Mouse (Mus musculus) Patski (cell line): Measurements from ENCODE around the gene Ttc25. TPM values are rescaled to one million over a fixed set of nuclear protein-coding genes. Genes with fewer than 3 reads are reported as not detected.

Experiments
- ATAC-seq: fragments of 100-300 bp; one replicate; pipeline ENCODE4 v1.8.0; 2021
- CTCF ChIA-PET: fragments of 350-600 bp; sonication (Branson Sonifier 250); formaldehyde crosslinking; loops from one replicate; lab custom pipeline; 2022; ENCODE audit warnings: inconsistent platforms; lab: Charles Lee
- POLR2A ChIA-PET: fragments of 350-600 bp; sonication (Branson Sonifier 250); formaldehyde crosslinking; loops from one replicate; lab custom pipeline; 2022; ENCODE audit warnings: antibody characterized with exemption, inconsistent platforms; lab: Charles Lee
- DNase-seq: peaks from one replicate; pipeline ENCODE4 v3.0.0-alpha.2; 2011; ENCODE audit warnings: low read depth, low spot score
- H3K27me3 ChIP-seq: fragments of 371-371 bp; one replicate; pipeline ENCODE4 v1.5.1; 2021
- CTCF ChIP-seq: fragments of 100-300 bp; IDR thresholded peaks from one replicate; pipeline ENCODE4 v1.5.1; 2021
- in situ Hi-C: fragments of 300-500 bp; cut with MboI; formaldehyde crosslinking; loops from 3 replicates; pipeline ENCODE4 v1.11.1; 2018; ENCODE audit warnings: low pct_unique_long_range_greater_than_20kb, mixed read lengths
- polyA plus RNA-seq: library from polyadenylated mRNA; unstranded; gene quantifications from one replicate; pipeline ENCODE4 v1.2.3, GENCODE M21; 2021

Gene Ttc25
- polyA plus RNA-seq, 1 experiment from 2014 or later, result 2.2 TPM

- CTCF ChIA-PET, result no interaction called here
- DNase-seq, result no peak
- in situ Hi-C loops, result no loop called here
- TF ChIP-seq CTCF, result no peak
- no peaks in the 10 kb centered on the region for H3K27me3 ChIP-seq
- no peak for ATAC-seq
- POLR2A ChIA-PET, result interaction anchor here (1.2 kb wide), 1 partner anchor 19 kb away, joined by 4 read pairs; the partner anchor contains the start of gene Acly
Measured at GRCm38 (mm10) chr11:100546955-100547354, 1.5 kb downstream of the Ttc25 start.

- DNase-seq, result no peak
- H3K27me3 ChIP-seq, result no peaks in the 10 kb centered on the region
- in situ Hi-C loops, result no loop called here
- no peak for ATAC-seq
- CTCF ChIA-PET, result interaction anchor here (1.2 kb wide), 1 partner anchor 20 kb away, joined by 3 read pairs; no protein-coding TSS in a partner anchor
- POLR2A ChIA-PET, result no interaction called here
- TF ChIP-seq CTCF, result no peak
Measured at GRCm38 (mm10) chr11:100548141-100548540, 2.7 kb downstream of the Ttc25 start.

- CTCF ChIA-PET, result no interaction called here
- H3K27me3 ChIP-seq, result no peaks in the 10 kb centered on the region
- no peak for DNase-seq
- in situ Hi-C loops, result no loop called here
- TF ChIP-seq CTCF, result no peak
- POLR2A ChIA-PET, result interaction anchor here (1.1 kb wide), 1 partner anchor 8 kb away, joined by 4 read pairs; no protein-coding TSS in a partner anchor
- no peak for ATAC-seq
Measured at GRCm38 (mm10) chr11:100549466-100549865, 4.1 kb downstream of the Ttc25 start.

GRCm38 (mm10) chr11:100550101-100550500 is 4.7 kb downstream of the Ttc25 start:
- no peak for DNase-seq
- no peak for TF ChIP-seq CTCF
- POLR2A ChIA-PET, result interaction anchor here (1.1 kb wide), 1 partner anchor 9 kb away, joined by 4 read pairs; no protein-coding TSS in a partner anchor

GRCm38 (mm10) chr11:100552842-100553241 is 7.4 kb downstream of the Ttc25 start:
- TF ChIP-seq CTCF, result no peak
- ATAC-seq, result no peak
- no peak for DNase-seq
- H3K27me3 ChIP-seq, result no peaks in the 10 kb centered on the region
- in situ Hi-C loops, result loop anchor here (10.0 kb wide), 1 partner anchor 188 kb away; no protein-coding TSS in a partner anchor
- CTCF ChIA-PET, result no interaction called here
- POLR2A ChIA-PET, result no interaction called here

More at GRCm38 (mm10) chr11:100550101-100550500, 4.7 kb downstream of the Ttc25 start:
- CTCF ChIA-PET, result no interaction called here
- no peaks in the 10 kb centered on the region for H3K27me3 ChIP-seq
- in situ Hi-C loops, result loop anchor here (10.0 kb wide), 1 partner anchor 185 kb away; no protein-coding TSS in a partner anchor
- ATAC-seq, result no peak

- POLR2A ChIA-PET, result no interaction called here
- CTCF ChIA-PET, result interaction anchor here (1.1 to 1.6 kb wide), 5 partner anchors 11 to 132 kb away, joined by 3 to 9 read pairs (median 4); no protein-coding TSS in a partner anchor
- TF ChIP-seq CTCF, result peak; percentile 84
- H3K27me3 ChIP-seq, result no peaks in the 10 kb centered on the region
- in situ Hi-C loops, result loop anchor here (5.0 to 10.0 kb wide), 3 partner anchors 58 to 191 kb away; no protein-coding TSS in a partner anchor
- ATAC-seq (no peak), DNase-seq (no peak)
Measured at GRCm38 (mm10) chr11:100555583-100555982, 10.2 kb downstream of the Ttc25 start.

GRCm38 (mm10) chr11:100557563-100557962 is 12.2 kb downstream of the Ttc25 start:
- TF ChIP-seq CTCF, result no peak
- POLR2A ChIA-PET, result no interaction called here
- no peak for ATAC-seq
- CTCF ChIA-PET, result no interaction called here
- DNase-seq, result no peak
- in situ Hi-C loops, result loop anchor here (5.0 to 10.0 kb wide), 3 partner anchors 60 to 193 kb away; no protein-coding TSS in a partner anchor
- H3K27me3 ChIP-seq, result no peaks in the 10 kb centered on the region

- ATAC-seq (no peak), DNase-seq (no peak)
- H3K27me3 ChIP-seq, result no peaks in the 10 kb centered on the region
- POLR2A ChIA-PET, result no interaction called here
- CTCF ChIA-PET, result interaction anchor here (1.0 kb wide), 1 partner anchor 73 kb away, joined by 3 read pairs; no protein-coding TSS in a partner anchor
- no peak for TF ChIP-seq CTCF
- in situ Hi-C loops, result loop anchor here (5.0 to 10.0 kb wide), 3 partner anchors 62 to 195 kb away; no protein-coding TSS in a partner anchor
Measured at GRCm38 (mm10) chr11:100559476-100559875, 14.1 kb downstream of the Ttc25 start.

- in situ Hi-C loops, result no loop called here
- TF ChIP-seq CTCF, result no peak
- ATAC-seq (no peak), DNase-seq (no peak)
- ChIA-PET CTCF (no interaction called here), POLR2A (no interaction called here)
- no peaks in the 10 kb centered on the region for H3K27me3 ChIP-seq
Measured at GRCm38 (mm10) chr11:100561748-100562147, 16.3 kb downstream of the Ttc25 start.

GRCm38 (mm10) chr11:100564297-100564696 is 18.9 kb downstream of the Ttc25 start:
- CTCF ChIA-PET, result no interaction called here
- no peaks in the 10 kb centered on the region for H3K27me3 ChIP-seq
- POLR2A ChIA-PET, result no interaction called here
- DNase-seq, result no peak
- TF ChIP-seq CTCF, result no peak
- in situ Hi-C loops, result no loop called here
- no peak for ATAC-seq

GRCm38 (mm10) chr11:100564703-100565102 is 19.3 kb downstream of the Ttc25 start:
- TF ChIP-seq CTCF, result no peak
- ChIA-PET POLR2A (no interaction called here), CTCF (no interaction called here)
- no peaks in the 10 kb centered on the region for H3K27me3 ChIP-seq
- in situ Hi-C loops, result no loop called here
- ATAC-seq (no peak), DNase-seq (no peak)
